Comparison of ENCODE assay signal across 20 mouse cellular contexts in the genomic region with DNA sequence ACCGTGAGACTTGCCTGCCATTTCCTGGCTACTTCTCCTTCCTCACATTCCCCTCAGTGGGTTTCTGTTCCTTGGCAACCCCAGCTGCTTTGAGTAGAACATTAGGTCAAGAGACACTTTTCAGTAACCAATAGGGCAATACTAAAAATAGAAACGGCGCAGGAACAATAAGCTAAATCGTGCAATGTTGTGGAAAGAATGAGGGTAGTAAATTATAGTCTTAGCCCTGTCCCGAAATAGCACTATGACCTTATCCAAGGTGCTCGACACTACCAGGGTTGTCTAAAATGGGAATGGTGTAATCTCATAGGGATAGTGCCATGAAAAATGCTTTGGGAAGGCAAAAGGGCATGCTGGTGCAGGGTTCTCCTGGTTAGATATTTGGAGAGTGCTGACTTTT.
A peak's percentile ranks its signal among the peaks of the same experiment; 100 is the strongest.
DNase-seq lines count a peak whose midpoint lies in the region; ATAC-seq and TF ChIP-seq lines count a peak whose summit lies in the region.
"Had no signal": no experiment of that assay in that cellular context is flagged by ENCODE, and none has a peak within 500 bp of the region (broad histone marks: within the 10 kb centered on the region; RNA-seq: fewer than 3 reads in every experiment).

No protein-coding gene starts in this region.

- no peaks in the 10 kb centered on the region for H3K9me3 ChIP-seq in kidney, postnatal 0 days (replicated peaks; ENCODE audit: low read length)
- H3K9me3 ChIP-seq in heart, embryonic 13.5 days = no peaks in the 10 kb centered on the region
- H3K9me3 ChIP-seq: forebrain, embryonic 15.5 days; hindbrain, embryonic 15.5 days; megakaryocyte, embryonic 14.5 days; midbrain, embryonic 15.5 days had no signal

- 51% methylated on average over 6 of the region's 6 CpGs for WGBS in kidney, postnatal 0 days
- WGBS in heart, embryonic 13.5 days = 36% methylated on average over 6 of the region's 6 CpGs

- TF ChIP-seq CTCF in kidney, postnatal 0 days (IDR thresholded peaks at IDR 0.05; ENCODE audit: low read depth) = no peak

- no peak overlapping the region for H3K27ac ChIP-seq in kidney, postnatal 0 days
- H3K27ac ChIP-seq in heart, embryonic 13.5 days (replicated peaks) = peak overlapping the region; percentile 93
- H3K27ac ChIP-seq: forebrain, embryonic 15.5 days; hindbrain, embryonic 15.5 days; midbrain, embryonic 15.5 days; stomach, postnatal 0 days had no signal

- no peak overlapping the region for H3K9ac ChIP-seq in kidney, postnatal 0 days (ENCODE audit: low read depth, low read length)
- H3K9ac ChIP-seq in heart, embryonic 13.5 days = no peak overlapping the region
- H3K9ac ChIP-seq: forebrain, embryonic 15.5 days; hindbrain, embryonic 15.5 days; midbrain, embryonic 15.5 days had no signal

- ATAC-seq in kidney, postnatal 0 days (replicated peaks; ENCODE audit: low FRiP score, low read depth) = no peak
- ATAC-seq in heart, embryonic 13.5 days (ENCODE audit: extremely low read depth, insufficient number of reproducible peaks, low FRiP score, low TSS enrichment) = no peak; the same call in 1 of the 2 replicates
- ATAC-seq: forebrain, embryonic 15.5 days; intestine, postnatal 0 days; midbrain, embryonic 15.5 days had no signal

- no peak overlapping the region for H3K4me3 ChIP-seq in kidney, postnatal 0 days (replicated peaks; ENCODE audit: low read depth, low read length)
- H3K4me3 ChIP-seq in heart, embryonic 13.5 days = no peak overlapping the region
- H3K4me3 ChIP-seq: forebrain, embryonic 15.5 days; hindbrain, embryonic 15.5 days; megakaryocyte, embryonic 14.5 days; midbrain, embryonic 15.5 days had no signal

- H3K4me1 ChIP-seq in kidney, postnatal 0 days (replicated peaks; ENCODE audit: insufficient read depth, low read length) = no peaks in the 10 kb centered on the region
- peaks cover 69% of the 10 kb centered on the region for H3K4me1 ChIP-seq in heart, embryonic 13.5 days
- H3K4me1 ChIP-seq: forebrain, embryonic 15.5 days; hindbrain, embryonic 15.5 days; midbrain, embryonic 15.5 days had no signal

- H3K27me3 ChIP-seq in kidney, postnatal 0 days (ENCODE audit: insufficient read depth, low read length) = no peaks in the 10 kb centered on the region
- H3K27me3 ChIP-seq in heart, embryonic 13.5 days (replicated peaks) = no peaks in the 10 kb centered on the region
- H3K27me3 ChIP-seq: forebrain, embryonic 15.5 days; hindbrain, embryonic 15.5 days; megakaryocyte, embryonic 14.5 days; midbrain, embryonic 15.5 days had no signal

- peak; percentile 49 to 53 for DNase-seq in heart, adult 18-20 months
- DNase-seq in heart, adult 8-10 months (ENCODE audit: low spot score) = no peak
- DNase-seq in kidney, postnatal 0 days (ENCODE audit: low spot score) = peak; percentile 19
- DNase-seq in kidney, adult 18-20 months = no peak
- peak; percentile 47 for DNase-seq in skeletal muscle tissue, adult 2 months (ENCODE audit: low read depth, low spot score)
- DNase-seq in right cerebral cortex, postnatal 14 days = no peak
- DNase-seq: B cell, adult 2 months; cerebellum, adult 9-10 months; gastrocnemius, postnatal 36 days; layer of hippocampus, adult 9-11 months; lung, adult 18-20 months; right cerebral cortex, postnatal 4 days had no signal

- H3K36me3 ChIP-seq in kidney, postnatal 0 days (ENCODE audit: insufficient read depth, low read length) = no peaks in the 10 kb centered on the region
- H3K36me3 ChIP-seq in heart, embryonic 13.5 days = no peaks in the 10 kb centered on the region
- H3K36me3 ChIP-seq: forebrain, embryonic 15.5 days; hindbrain, embryonic 15.5 days; midbrain, embryonic 15.5 days had no signal

- no peak overlapping the region for H3K4me2 ChIP-seq in kidney, postnatal 0 days (ENCODE audit: low read length)
- H3K4me2 ChIP-seq in heart, embryonic 13.5 days = peak overlapping the region; percentile 40
- H3K4me2 ChIP-seq: forebrain, embryonic 15.5 days; hindbrain, embryonic 15.5 days; liver, embryonic 11.5 days; midbrain, embryonic 15.5 days had no signal

Comparison
In these comparisons a context has a peak if more than half of its experiments do, and no peak if none do; other contexts are left out.
1. DNase-seq: peak in heart, adult 18-20 months (2 of 2), kidney, postnatal 0 days (single experiment) and skeletal muscle tissue, adult 2 months (single experiment); none in heart, adult 8-10 months (single experiment), kidney, adult 18-20 months (single experiment) and right cerebral cortex, postnatal 14 days (single experiment).